Mouse (Mus musculus) adrenal gland, adult 8-10 months (tissue): Measurements from ENCODE around the gene Snx33. TPM values are rescaled to one million over a fixed set of nuclear protein-coding genes. Genes with fewer than 3 reads are reported as not detected.
A peak's percentile ranks its signal among the peaks of the same experiment; 100 is the strongest.
"Not testable (repeated sequence)": the region's sequence is repeated elsewhere in the genome, so short reads cannot be mapped to it uniquely, and the experiment has no call there.

ENCODE experiments used
- DNase-seq: peaks from one replicate; pipeline ENCODE4 v3.0.0; 2022
- total RNA-seq, 4 experiments: library from RNA; stranded (reverse); gene quantifications; 2 replicates each; pipeline ENCODE4 v1.2.4; 2022

Gene Snx33
- total RNA-seq, result 10 to 100 TPM; 31.4 to 52.0 (median 39.9) TPM

- DNase-seq, result peak; percentile 92
Measured at GRCm38 (mm10) chr9:56928041-56928811, at the start of gene Snx33. Gene Snx33 (minus strand): TSS chr9:56928371.

- no peak for DNase-seq
Measured at GRCm38 (mm10) chr9:56975199-56975598, 47.0 kb upstream of the Snx33 start.

- no peak for DNase-seq
Measured at GRCm38 (mm10) chr9:56973960-56974524, 45.9 kb upstream of the Snx33 start.

GRCm38 (mm10) chr9:56970158-56970557 is 42.0 kb upstream of the Snx33 start:
- no peak for DNase-seq

- no peak for DNase-seq
Measured at GRCm38 (mm10) chr9:56961591-56961990, 33.4 kb upstream of the Snx33 start.

- no peak for DNase-seq
Measured at GRCm38 (mm10) chr9:56958689-56959088, 30.5 kb upstream of the Snx33 start.

- no peak for DNase-seq
Measured at GRCm38 (mm10) chr9:56956966-56957675, 28.9 kb upstream of the Snx33 start.

GRCm38 (mm10) chr9:56953562-56953961 is 25.4 kb upstream of the Snx33 start:
- no peak for DNase-seq

- peak; percentile 97 for DNase-seq
Measured at GRCm38 (mm10) chr9:56950414-56951400, 22.5 kb upstream of the Snx33 start, which contains the start of gene Snupn. Gene Snupn (plus strand): TSS chr9:56950878.

- no peak for DNase-seq
Measured at GRCm38 (mm10) chr9:56949767-56950166, 21.6 kb upstream of the Snx33 start.

- not testable (repeated sequence) for DNase-seq
Measured at GRCm38 (mm10) chr9:56948699-56949098, 20.5 kb upstream of the Snx33 start.

GRCm38 (mm10) chr9:56947481-56947880 is 19.3 kb upstream of the Snx33 start:
- not testable (repeated sequence) for DNase-seq

GRCm38 (mm10) chr9:56938374-56938773 is 10.2 kb upstream of the Snx33 start:
- no peak for DNase-seq

- peak; percentile 90 for DNase-seq
Measured at GRCm38 (mm10) chr9:56937223-56938160, 9.3 kb upstream of the Snx33 start, which contains the start of gene Imp3. Gene Imp3 (plus strand): TSS chr9:56937475.

GRCm38 (mm10) chr9:56936861-56937222 is 8.7 kb upstream of the Snx33 start:
- DNase-seq, result no peak

GRCm38 (mm10) chr9:56930556-56930955 is 2.4 kb upstream of the Snx33 start:
- DNase-seq, result no peak

- no peak for DNase-seq
Measured at GRCm38 (mm10) chr9:56929496-56929895, 1.3 kb upstream of the Snx33 start.

- DNase-seq, result peak; percentile 48
Measured at GRCm38 (mm10) chr9:56927191-56928012, 769 bp downstream of the Snx33 start.

- no peak for DNase-seq
Measured at GRCm38 (mm10) chr9:56926387-56926786, 1.8 kb downstream of the Snx33 start.

- DNase-seq, result no peak
Measured at GRCm38 (mm10) chr9:56926025-56926360, 2.2 kb downstream of the Snx33 start.
